Mouse (Mus musculus) forebrain, embryonic 11.5 days (tissue): ENCODE results near the gene H2-Ke6. TPM values are rescaled to one million over a fixed set of nuclear protein-coding genes. Genes with fewer than 3 reads are reported as not detected.

Experiments used
- ATAC-seq: fragments of 200-750 bp; cut with Nextera tagmentation; replicated peaks from 2 replicates; pipeline ENCODE4 v1.8.0; 2017; ENCODE audit warnings: moderate TSS enrichment; ENCODE audit not compliant: low FRiP score
- DNase-seq: peaks from one replicate; pipeline ENCODE4 v3.0.0-alpha.2; 2017; ENCODE audit warnings: low spot score
- H3K27ac ChIP-seq: fragments of 300-500 bp; sonication (generic); 2 replicates; pipeline ENCODE4 v1.5.1; 2014; ENCODE audit warnings: low read depth, low read length
- H3K27me3 ChIP-seq: fragments of 300-500 bp; sonication (generic); 2 replicates; pipeline ENCODE4 v1.6.1; 2014; ENCODE audit warnings: mild to moderate bottlenecking, low read length, mixed read lengths; ENCODE audit not compliant: control insufficient read depth, insufficient read depth
- H3K36me3 ChIP-seq: fragments of 300-500 bp; sonication (generic); 2 replicates; pipeline ENCODE4 v1.6.1; 2014; ENCODE audit warnings: mild to moderate bottlenecking, low read length, moderate library complexity, mixed read lengths; ENCODE audit not compliant: control insufficient read depth, insufficient read depth
- H3K4me1 ChIP-seq: fragments of 300-500 bp; sonication (generic); replicated peaks from 2 replicates; pipeline ENCODE4 v1.6.1; 2014; ENCODE audit warnings: low read length, mixed read lengths; ENCODE audit not compliant: control insufficient read depth, insufficient read depth
- H3K4me2 ChIP-seq: fragments of 300-500 bp; sonication (generic); 2 replicates; pipeline ENCODE4 v1.6.1; 2014; ENCODE audit warnings: low read depth, mild to moderate bottlenecking, low read length, moderate library complexity, mixed read lengths; ENCODE audit not compliant: severe bottlenecking
- H3K4me3 ChIP-seq: fragments of 300-500 bp; sonication (generic); 2 replicates; pipeline ENCODE4 v1.5.1; 2014; ENCODE audit warnings: low read depth, low read length
- H3K9ac ChIP-seq: fragments of 300-500 bp; sonication (generic); 2 replicates; pipeline ENCODE4 v1.6.1; 2014; ENCODE audit warnings: low read length
- H3K9me3 ChIP-seq: fragments of 300-500 bp; sonication (generic); 2 replicates; pipeline ENCODE4 v1.6.1; 2016; ENCODE audit warnings: low read length, mixed read lengths; ENCODE audit not compliant: control insufficient read depth
- WGBS: fragments of 180-500 bp; shearing (Covaris S2); extraction: QIAGEN DNeasy Blood & Tissue Kit; methylation state at CpG from one replicate; pipeline ENCODE4 v1.1.7; 2014; 5-methylcytosine and 5-hydroxymethylcytosine counted together
- polyA plus RNA-seq: library from polyadenylated mRNA; unstranded; fragments of >200 nt; fragmentation: Nextera tagmentation; extraction: Ambion mirVana; gene quantifications from 2 replicates; pipeline ENCODE4 v1.2.1, GENCODE M21; 2014

Gene H2-Ke6
- polyA plus RNA-seq, 1 experiment from 2014 or later: 81.7 TPM

DNA sequence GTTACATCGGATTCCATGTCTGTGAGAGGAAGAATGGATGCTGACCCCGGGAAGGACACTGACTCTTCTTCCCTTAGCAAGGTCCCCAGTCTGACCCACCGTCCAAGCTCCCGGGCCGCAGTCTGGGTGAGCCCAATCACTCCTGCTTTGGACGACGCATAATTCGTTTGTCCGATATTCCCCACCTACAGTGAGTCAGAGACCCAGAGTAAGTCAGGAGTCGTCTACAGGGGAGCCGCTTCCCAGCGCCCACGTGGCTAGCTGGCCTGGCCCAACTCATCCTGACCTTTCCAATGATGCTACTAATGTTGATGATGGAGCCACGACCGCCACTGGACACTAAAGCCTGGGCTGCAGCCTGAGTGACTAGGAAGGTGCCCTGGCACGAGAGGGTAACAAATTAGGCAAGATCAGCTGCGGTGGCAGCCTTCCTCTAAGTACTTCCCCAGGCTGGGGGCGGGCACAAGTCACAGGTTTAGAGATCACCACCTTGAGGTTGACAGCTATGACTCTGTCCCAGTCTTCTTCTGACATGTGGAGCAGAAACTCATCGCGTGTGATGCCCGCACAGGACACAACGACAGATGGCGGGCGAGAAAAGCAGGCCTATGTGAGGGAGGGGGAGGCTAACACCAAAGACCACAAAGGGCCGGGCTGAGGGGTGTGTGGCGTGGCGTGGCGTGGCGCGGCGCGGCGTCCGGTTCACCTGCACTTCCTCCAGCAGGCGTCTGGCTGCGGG lies 774 bp downstream of the H2-Ke6 start:
- H3K4me3 ChIP-seq: peak overlapping the region; percentile 92
- DNase-seq: peak; percentile 83
- H3K27ac ChIP-seq: peak overlapping the region; percentile 99
- H3K4me2 ChIP-seq: peak overlapping the region; percentile 86
- H3K4me1 ChIP-seq: peaks cover 42% of the 10 kb centered on the region
- H3K9ac ChIP-seq: peak overlapping the region; percentile 95
- no peak for ATAC-seq
- peaks cover 16% of the 10 kb centered on the region for H3K36me3 ChIP-seq
- H3K27me3 ChIP-seq: no peaks in the 10 kb centered on the region
- WGBS: 3% methylated on average over 33 of the region's 36 CpGs
- no peaks in the 10 kb centered on the region for H3K9me3 ChIP-seq

DNA sequence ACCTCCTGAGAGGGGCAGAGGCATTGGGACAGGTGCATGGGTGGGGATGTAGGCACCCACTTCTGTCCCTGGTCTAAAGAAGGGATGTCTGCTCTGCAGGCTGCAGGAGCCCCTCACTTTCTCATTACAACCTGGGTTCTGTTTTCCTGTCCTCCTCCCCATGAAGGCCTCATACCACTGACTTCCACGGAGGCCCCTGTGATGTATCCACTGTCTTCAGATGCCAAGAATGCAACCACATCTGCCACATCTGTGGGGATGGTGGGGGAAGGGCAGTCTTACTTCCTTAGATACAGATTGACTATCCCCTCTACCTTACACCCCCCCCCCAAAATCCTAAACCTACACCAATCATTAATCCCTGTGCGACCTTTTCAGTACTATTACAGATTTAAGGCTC lies 1.6 kb downstream of the H2-Ke6 start:
- DNase-seq (peak; percentile 67), ATAC-seq (no peak)

DNA sequence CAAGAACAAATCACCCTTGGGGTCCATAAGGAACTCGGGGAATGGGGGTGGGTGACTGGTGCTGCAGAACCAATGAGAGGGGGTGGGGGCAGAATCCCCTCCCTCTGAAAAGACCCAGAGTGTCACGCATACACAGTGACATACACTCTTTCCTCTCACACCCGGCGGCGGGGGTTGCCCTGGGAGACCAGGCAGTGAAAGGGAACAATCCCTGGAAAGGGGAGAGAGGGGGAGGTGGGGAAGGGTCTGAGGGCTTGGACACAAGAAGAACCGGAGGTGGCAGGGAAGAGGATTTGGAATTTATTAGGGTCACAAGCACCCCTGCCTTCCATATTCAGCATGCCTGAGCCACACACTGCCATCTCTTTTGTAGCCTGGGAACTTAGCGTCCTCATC lies 2.1 kb downstream of the H2-Ke6 start:
- 2% methylated on average over 7 of the region's 7 CpGs for WGBS
- ATAC-seq (peak; percentile 77), DNase-seq (peak; percentile 96)
- Histone ChIP-seq H3K36me3 (peaks cover 30% of the 10 kb centered on the region), H3K27ac (peak overlapping the region; percentile 99), H3K9ac (peak overlapping the region; percentile 95), H3K4me1 (peaks cover 42% of the 10 kb centered on the region), H3K4me3 (peak overlapping the region; percentile 92), H3K9me3 (no peaks in the 10 kb centered on the region), H3K27me3 (no peaks in the 10 kb centered on the region), H3K4me2 (peak overlapping the region; percentile 86)

More for the DNA sequence above, 1.6 kb downstream of the H2-Ke6 start:
- H3K4me1 ChIP-seq: peaks cover 42% of the 10 kb centered on the region
- peaks cover 25% of the 10 kb centered on the region for H3K36me3 ChIP-seq
- H3K9me3 ChIP-seq: no peaks in the 10 kb centered on the region
- H3K9ac ChIP-seq: peak overlapping the region; percentile 95
- whole genome bisulfite sequencing: 2% methylated on average over 2 of the region's 2 CpGs
- H3K27ac ChIP-seq: peak overlapping the region; percentile 99
- peak overlapping the region; percentile 86 for H3K4me2 ChIP-seq
- peak overlapping the region; percentile 92 for H3K4me3 ChIP-seq
- H3K27me3 ChIP-seq: no peaks in the 10 kb centered on the region

DNA sequence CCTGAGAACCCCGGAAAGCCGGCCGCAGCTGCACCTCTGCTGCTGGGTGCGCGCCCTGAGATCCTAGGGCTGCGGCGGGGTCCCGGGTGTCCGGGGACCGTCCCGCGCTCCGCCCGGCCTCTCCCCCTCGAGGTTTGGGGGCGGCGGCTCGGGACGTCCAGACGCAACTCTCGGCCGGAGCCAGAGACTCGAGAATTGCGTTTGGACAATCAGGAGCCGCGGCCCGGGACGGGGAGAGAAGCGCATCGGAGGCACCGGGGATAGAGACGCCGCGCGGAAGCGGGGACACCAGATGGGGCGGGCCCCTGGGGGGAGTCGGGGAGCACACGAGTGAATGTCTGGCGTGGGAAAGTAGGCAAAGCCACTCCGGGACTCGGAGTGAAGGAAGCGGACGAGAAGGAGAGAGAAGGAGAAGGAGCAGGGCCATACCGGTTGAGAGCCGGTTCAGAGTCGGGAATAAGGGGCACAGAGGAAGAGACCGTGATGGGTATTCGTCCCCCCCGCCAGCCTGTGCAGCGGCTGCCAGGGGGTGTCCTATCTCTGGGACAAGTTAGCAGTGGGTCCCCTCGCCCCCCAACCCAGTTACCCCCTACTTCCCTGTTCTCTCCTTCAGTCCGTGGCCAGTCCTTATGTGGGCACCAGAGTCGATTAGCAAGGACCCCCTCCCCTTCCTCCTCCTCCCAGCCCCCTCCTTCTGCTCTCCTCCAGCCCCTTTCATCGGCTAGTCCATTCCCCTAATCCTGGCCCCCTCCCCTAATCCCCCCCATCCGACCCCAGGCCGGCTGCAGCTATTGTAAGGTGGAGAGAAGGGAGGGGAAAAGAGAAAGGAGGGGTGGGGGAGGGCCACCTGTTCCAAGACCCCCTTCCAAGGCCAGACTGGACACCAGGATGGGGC lies 2.8 kb downstream of the H2-Ke6 start:
- H3K4me1 ChIP-seq: peaks cover 36% of the 10 kb centered on the region
- peak overlapping the region; percentile 92 for H3K4me3 ChIP-seq
- peak overlapping the region; percentile 95 for H3K9ac ChIP-seq
- peaks cover 31% of the 10 kb centered on the region for H3K36me3 ChIP-seq
- peak overlapping the region; percentile 99 for H3K27ac ChIP-seq
- H3K27me3 ChIP-seq: no peaks in the 10 kb centered on the region
- H3K4me2 ChIP-seq: peak overlapping the region; percentile 86
- H3K9me3 ChIP-seq: no peaks in the 10 kb centered on the region; the same call in 1 of the 2 replicates
- WGBS: under 1% methylated on average over 54 of the region's 57 CpGs
- peak; percentile 92 for DNase-seq
- ATAC-seq: peak; percentile 52

DNA sequence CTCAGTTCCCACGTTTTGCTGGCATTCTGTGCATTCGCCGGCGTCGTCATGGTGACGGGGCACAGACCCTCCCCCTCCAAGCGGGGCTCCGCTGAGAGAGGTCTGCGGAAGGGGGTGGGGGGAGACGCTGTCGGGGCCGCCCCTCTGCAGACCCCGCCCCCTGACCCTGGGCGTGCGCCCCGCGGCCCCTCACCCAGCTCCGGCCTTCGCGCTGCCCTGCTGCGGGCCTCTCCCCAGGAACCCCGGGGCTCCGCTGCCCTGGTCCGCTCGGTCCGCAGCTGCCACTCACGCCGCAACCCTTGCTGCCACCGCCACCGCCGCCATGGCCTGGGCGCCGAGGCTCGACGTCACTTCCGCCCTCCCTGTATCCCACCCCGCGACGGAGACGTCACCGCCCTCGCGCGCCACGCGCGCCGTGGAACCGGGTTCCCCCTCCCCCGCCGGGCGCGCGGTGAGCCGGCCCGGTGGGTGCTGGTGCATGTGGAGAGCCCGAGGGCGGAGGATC lies 3.5 kb downstream of the H2-Ke6 start, which contains the start of gene Ring1:
Gene Ring1, minus strand, starts transcription at position 364 of the 505 bp plus-strand sequence.
- under 1% methylated on average over 44 of the region's 58 CpGs for WGBS
- H3K27me3 ChIP-seq: no peaks in the 10 kb centered on the region
- peaks cover 30% of the 10 kb centered on the region for H3K36me3 ChIP-seq
- H3K9me3 ChIP-seq: peaks cover 2% of the 10 kb centered on the region; the same call in 1 of the 2 replicates
- peak within 1 kb of the TSS; percentile 99 for H3K27ac ChIP-seq
- DNase-seq (peak; percentile 96), ATAC-seq (peak; percentile 62)
- peak within 1 kb of the TSS; percentile 92 for H3K4me3 ChIP-seq
- peaks cover 31% of the 10 kb centered on the region for H3K4me1 ChIP-seq
- peak within 1 kb of the TSS; percentile 95 for H3K9ac ChIP-seq
- H3K4me2 ChIP-seq: peak within 1 kb of the TSS; percentile 86

DNA sequence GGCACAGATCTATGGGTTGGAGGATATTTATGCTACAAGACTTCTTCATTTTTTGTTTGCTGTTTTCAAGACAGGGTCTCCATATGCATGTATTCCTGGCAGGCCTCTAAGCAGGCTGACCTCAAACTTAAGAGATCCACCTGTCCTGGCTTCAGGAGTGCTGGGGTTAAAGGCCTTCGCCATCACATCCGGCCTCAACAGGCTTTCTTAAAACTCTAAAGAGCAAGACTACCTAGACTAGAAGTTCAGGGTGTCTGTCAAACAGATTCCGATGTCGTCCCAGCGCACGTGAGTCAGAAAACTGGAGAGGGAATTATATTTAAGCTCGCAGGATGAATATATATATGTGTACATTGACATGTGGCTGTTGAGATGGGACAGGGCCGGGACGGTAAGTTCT lies 4.2 kb downstream of the H2-Ke6 start:
- H3K4me3 ChIP-seq: peak overlapping the region; percentile 92
- DNase-seq (no peak), ATAC-seq (no peak)
- H3K4me1 ChIP-seq: peaks cover 26% of the 10 kb centered on the region
- peak overlapping the region; percentile 86 for H3K4me2 ChIP-seq
- WGBS: 68% methylated on average over 9 of the region's 9 CpGs
- peaks cover 23% of the 10 kb centered on the region for H3K36me3 ChIP-seq
- peak overlapping the region; percentile 99 for H3K27ac ChIP-seq
- no peaks in the 10 kb centered on the region for H3K27me3 ChIP-seq
- H3K9me3 ChIP-seq: peaks cover 6% of the 10 kb centered on the region; the same call in 1 of the 2 replicates
- peak overlapping the region; percentile 95; the same call in 1 of the 2 replicates for H3K9ac ChIP-seq

DNA sequence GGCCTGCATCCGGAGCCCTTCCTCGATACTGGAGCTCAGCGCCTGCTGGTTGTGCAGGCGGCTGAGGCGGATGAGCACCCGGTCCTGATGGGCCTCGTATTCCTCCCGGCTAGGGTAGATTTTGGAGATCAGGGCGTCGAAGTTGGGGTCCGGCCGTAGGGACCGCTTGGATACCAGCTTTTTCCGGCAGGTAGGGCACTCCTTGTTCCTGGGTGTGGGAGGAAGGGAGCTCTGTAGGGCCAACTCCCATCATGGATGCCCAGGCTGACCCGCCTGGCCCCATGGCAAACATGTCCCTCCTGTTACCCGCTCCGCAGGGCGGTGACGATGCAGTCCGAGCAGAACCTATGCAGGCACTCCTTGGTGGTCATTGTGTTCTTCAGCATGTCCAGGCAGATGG lies 4.9 kb downstream of the H2-Ke6 start:
- DNase-seq (peak; percentile 56), ATAC-seq (no peak)
- Histone ChIP-seq H3K4me3 (no peak overlapping the region), H3K27ac (no peak overlapping the region), H3K27me3 (no peaks in the 10 kb centered on the region), H3K4me1 (peaks cover 20% of the 10 kb centered on the region), H3K9ac (no peak overlapping the region), H3K4me2 (no peak overlapping the region), H3K9me3 (peaks cover 6% of the 10 kb centered on the region; the same call in 1 of the 2 replicates), H3K36me3 (peaks cover 22% of the 10 kb centered on the region)
- 96% methylated on average over 20 of the region's 20 CpGs for WGBS

DNA sequence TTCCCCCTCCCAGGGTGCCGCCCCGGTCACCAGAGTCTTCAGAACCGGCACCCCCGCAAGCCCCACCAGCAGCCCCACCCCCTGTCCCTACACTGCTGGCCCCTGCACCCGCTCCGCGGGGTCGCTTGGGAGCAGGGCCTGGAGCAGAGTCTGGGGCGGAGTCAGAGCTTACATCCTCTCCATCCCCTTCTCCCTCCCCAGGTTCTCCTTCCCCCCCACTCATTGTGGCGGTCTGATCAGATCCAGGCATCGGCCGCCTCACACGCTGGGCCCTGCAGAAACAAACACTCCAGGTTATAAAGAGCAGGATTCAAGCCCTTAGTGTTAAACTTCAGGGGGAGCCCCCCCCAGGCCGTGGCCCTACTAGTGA lies 5.5 kb downstream of the H2-Ke6 start:
- H3K9ac ChIP-seq: no peak overlapping the region
- H3K27me3 ChIP-seq: no peaks in the 10 kb centered on the region
- ATAC-seq (no peak), DNase-seq (peak; percentile 55)
- H3K27ac ChIP-seq: no peak overlapping the region
- peaks cover 22% of the 10 kb centered on the region for H3K36me3 ChIP-seq
- H3K4me3 ChIP-seq: no peak overlapping the region
- 94% methylated on average over 14 of the region's 14 CpGs for WGBS
- H3K4me2 ChIP-seq: no peak overlapping the region
- H3K9me3 ChIP-seq: peaks cover 6% of the 10 kb centered on the region; the same call in 1 of the 2 replicates
- peaks cover 19% of the 10 kb centered on the region for H3K4me1 ChIP-seq
